Mouse (Mus musculus) limb, embryonic 14.5 days (tissue): Measurements from ENCODE around the gene Scaf4. TPM values are rescaled to one million over a fixed set of nuclear protein-coding genes. Genes with fewer than 3 reads are reported as not detected.

ENCODE experiments used
- ATAC-seq: fragments of 200-750 bp; cut with Nextera tagmentation; 2 replicates; pipeline ENCODE4 v1.8.0; 2017; ENCODE audit warnings: low read depth, moderate number of reproducible peaks, moderate TSS enrichment; ENCODE audit not compliant: low FRiP score
- DNase-seq: peaks from one replicate; pipeline ENCODE4 v3.0.0-alpha.2; 2015; ENCODE audit warnings: low spot score
- H3K27ac ChIP-seq: fragments of 300-500 bp; sonication (generic); replicated peaks from 2 replicates; pipeline ENCODE4 v1.5.1; 2014; ENCODE audit warnings: low read depth, mild to moderate bottlenecking, low read length, moderate library complexity, mixed read lengths
- H3K27me3 ChIP-seq: fragments of 300-500 bp; sonication (generic); 2 replicates; pipeline ENCODE4 v1.6.1; 2014; ENCODE audit warnings: low read length, mixed read lengths; ENCODE audit not compliant: control insufficient read depth, insufficient read depth
- H3K36me3 ChIP-seq: fragments of 300-500 bp; sonication (generic); 2 replicates; pipeline ENCODE4 v1.6.1; 2014; ENCODE audit warnings: mild to moderate bottlenecking, low read length, moderate library complexity, mixed read lengths; ENCODE audit not compliant: control insufficient read depth, insufficient read depth
- H3K4me1 ChIP-seq: fragments of 300-500 bp; sonication (generic); 2 replicates; pipeline ENCODE4 v1.6.1; 2014; ENCODE audit warnings: antibody characterized with exemption, low read length, mixed read lengths; ENCODE audit not compliant: control insufficient read depth, insufficient read depth
- H3K4me2 ChIP-seq: fragments of 300-500 bp; sonication (generic); replicated peaks from 2 replicates; pipeline ENCODE4 v1.6.1; 2014; ENCODE audit warnings: low read depth, mild to moderate bottlenecking, low read length, moderate library complexity; ENCODE audit not compliant: severe bottlenecking
- H3K4me3 ChIP-seq: fragments of 300-500 bp; sonication (generic); replicated peaks from 2 replicates; pipeline ENCODE4 v1.5.1; 2014; ENCODE audit warnings: low read length
- H3K9ac ChIP-seq: fragments of 300-500 bp; sonication (generic); 2 replicates; pipeline ENCODE4 v1.6.1; 2014; ENCODE audit warnings: mild to moderate bottlenecking, low read depth, low read length, moderate library complexity; ENCODE audit not compliant: severe bottlenecking
- H3K9me3 ChIP-seq: fragments of 300-500 bp; sonication (generic); 2 replicates; pipeline ENCODE4 v1.6.1; 2016; ENCODE audit warnings: low read length; ENCODE audit not compliant: control insufficient read depth
- POLR2A ChIP-seq: fragments of 200-500 bp; IDR thresholded peaks from 2 replicates; pipeline ENCODE4 v1.8.0; 2012; ENCODE audit warnings: inconsistent platforms, mild to moderate bottlenecking, moderate library complexity, borderline replicate concordance; ENCODE audit not compliant: insufficient read depth, insufficient read length; ENCODE audit errors: extremely low read depth
- WGBS: fragments of 180-500 bp; shearing (Covaris S2); extraction: QIAGEN DNeasy Blood & Tissue Kit; methylation state at CpG from one replicate; pipeline ENCODE4 v1.1.7; 2014; 5-methylcytosine and 5-hydroxymethylcytosine counted together
- polyA plus RNA-seq, 2 experiments: library from polyadenylated mRNA; depleted of rRNA in 1 of 2; stranded (reverse) in 1 of 2; unstranded in 1 of 2; fragments of >200 nt; fragmentation: Nextera tagmentation in 1 of 2; extraction: Ambion mirVana in 1 of 2; gene quantifications; 2 replicates each; pipeline versions ENCODE4 v1.2.1 to v1.2.3; 2012 to 2014

Gene Scaf4
- polyA plus RNA-seq, 2 experiments = 24.8 to 64.3 TPM

- H3K4me3 ChIP-seq = no peak overlapping the region
- no peak overlapping the region for H3K4me2 ChIP-seq
- H3K9me3 ChIP-seq = no peaks in the 10 kb centered on the region
- no peak for TF ChIP-seq POLR2A
- WGBS = 88% methylated on average over 10 of the region's 10 CpGs
- H3K27ac ChIP-seq = no peak overlapping the region
- DNase-seq = no peak
- no peak for ATAC-seq
- no peaks in the 10 kb centered on the region for H3K27me3 ChIP-seq
- H3K4me1 ChIP-seq = peaks cover 9% of the 10 kb centered on the region
- no peaks in the 10 kb centered on the region for H3K36me3 ChIP-seq
- no peak overlapping the region for H3K9ac ChIP-seq
These were observed 85.1 kb downstream of the Scaf4 start for GRCm38 (mm10) chr16:90199174-90199573.

GRCm38 (mm10) chr16:90198626-90199025, 85.7 kb downstream of the Scaf4 start:
- no peak overlapping the region for H3K4me3 ChIP-seq
- TF ChIP-seq POLR2A = no peak
- H3K9me3 ChIP-seq = no peaks in the 10 kb centered on the region
- H3K27ac ChIP-seq = no peak overlapping the region
- DNase-seq (no peak), ATAC-seq (no peak)
- no peak overlapping the region for H3K4me2 ChIP-seq
- H3K4me1 ChIP-seq = peaks cover 9% of the 10 kb centered on the region
- H3K27me3 ChIP-seq = no peaks in the 10 kb centered on the region
- H3K36me3 ChIP-seq = no peaks in the 10 kb centered on the region
- 94% methylated on average over 6 of the region's 6 CpGs for WGBS
- H3K9ac ChIP-seq = no peak overlapping the region

GRCm38 (mm10) chr16:90197337-90197973, 86.8 kb downstream of the Scaf4 start:
- DNase-seq (peak; percentile 66), ATAC-seq (peak; percentile 92)
- no peaks in the 10 kb centered on the region for H3K36me3 ChIP-seq
- H3K4me3 ChIP-seq = peak overlapping the region; percentile 39
- H3K9me3 ChIP-seq = no peaks in the 10 kb centered on the region
- no peaks in the 10 kb centered on the region for H3K27me3 ChIP-seq
- peaks cover 9% of the 10 kb centered on the region for H3K4me1 ChIP-seq
- peak overlapping the region; percentile 59 for H3K4me2 ChIP-seq
- 0 out of 2 replicates have a peak overlapping the region, but pooled peaks have one; percentile 48 for H3K27ac ChIP-seq
- 2% methylated on average over 18 of the region's 22 CpGs for WGBS
- TF ChIP-seq POLR2A = no peak
- H3K9ac ChIP-seq = peak overlapping the region; percentile 57

GRCm38 (mm10) chr16:90196688-90197240, 87.5 kb downstream of the Scaf4 start:
- no peak overlapping the region for H3K9ac ChIP-seq
- peak overlapping the region; percentile 59; the same call in 1 of the 2 replicates for H3K4me2 ChIP-seq
- no peaks in the 10 kb centered on the region for H3K36me3 ChIP-seq
- no peaks in the 10 kb centered on the region for H3K9me3 ChIP-seq
- DNase-seq (no peak), ATAC-seq (no peak)
- 87% methylated on average over 7 of the region's 7 CpGs for WGBS
- no peaks in the 10 kb centered on the region for H3K27me3 ChIP-seq
- no peak overlapping the region for H3K4me3 ChIP-seq
- TF ChIP-seq POLR2A = no peak
- no peak overlapping the region for H3K27ac ChIP-seq
- H3K4me1 ChIP-seq = peaks cover 9% of the 10 kb centered on the region

- peaks cover 9% of the 10 kb centered on the region for H3K4me1 ChIP-seq
- ATAC-seq (no peak), DNase-seq (no peak)
- no peaks in the 10 kb centered on the region for H3K27me3 ChIP-seq
- H3K4me2 ChIP-seq = no peak overlapping the region
- no peak overlapping the region for H3K9ac ChIP-seq
- no peak for TF ChIP-seq POLR2A
- no peaks in the 10 kb centered on the region for H3K36me3 ChIP-seq
- H3K9me3 ChIP-seq = no peaks in the 10 kb centered on the region
- H3K4me3 ChIP-seq = no peak overlapping the region
- no peak overlapping the region for H3K27ac ChIP-seq
These were observed 90.6 kb downstream of the Scaf4 start for GRCm38 (mm10) chr16:90193719-90194118.
